Mouse (Mus musculus) myocyte (in vitro differentiated cells): ENCODE data around the gene Tcaf1. TPM values are rescaled to one million over a fixed set of nuclear protein-coding genes. Genes with fewer than 3 reads are reported as not detected.

Source experiments
- H3K27me3 ChIP-seq: one replicate; pipeline ENCODE4 v1.6.1; 2011; ENCODE audit not compliant: control insufficient read depth, insufficient read depth, insufficient read length
- H3K36me3 ChIP-seq: one replicate; pipeline ENCODE4 v1.6.1; 2011; ENCODE audit not compliant: control insufficient read depth, insufficient read depth
- H3K4me2 ChIP-seq: one replicate; pipeline ENCODE4 v1.6.1; 2011; ENCODE audit warnings: low read depth, control low read depth
- H3K4me3 ChIP-seq: one replicate; pipeline ENCODE4 v1.5.1; 2011; ENCODE audit warnings: mild to moderate bottlenecking, control low read depth, moderate library complexity
- H3K79me2 ChIP-seq: one replicate; pipeline ENCODE4 v1.6.1; 2011; ENCODE audit not compliant: control insufficient read depth, insufficient read depth
- H3ac ChIP-seq: one replicate; pipeline ENCODE4 v1.6.1; 2011; ENCODE audit not compliant: control insufficient read depth, insufficient read length
- CEBPB ChIP-seq: IDR thresholded peaks from 2 replicates; pipeline ENCODE4 v1.6.1; 2011; ENCODE audit warnings: mild to moderate bottlenecking, moderate library complexity; ENCODE audit not compliant: poor library complexity, insufficient read depth, severe bottlenecking
- E2F4 ChIP-seq: IDR thresholded peaks from one replicate; pipeline ENCODE4 v1.6.1; 2011; ENCODE audit warnings: mild to moderate bottlenecking, control low read depth, moderate library complexity; ENCODE audit not compliant: insufficient read depth
- MAX ChIP-seq: IDR thresholded peaks from one replicate; pipeline ENCODE4 v1.6.1; 2011; ENCODE audit warnings: low read depth, mild to moderate bottlenecking, control low read depth
- MYOD1 ChIP-seq, 3 experiments: IDR thresholded peaks; one replicate each; pipeline ENCODE4 v1.6.1; 2011; ENCODE audit warnings: control low read depth in 2 of 3, low read depth in 2 of 3, mild to moderate bottlenecking in 2 of 3, moderate library complexity in 1 of 3; ENCODE audit not compliant: insufficient read length in 2 of 3, control insufficient read depth in 1 of 3
- MYOG ChIP-seq, 3 experiments: IDR thresholded peaks; one replicate each; pipeline ENCODE4 v1.6.1; 2011; ENCODE audit warnings: control low read depth in 2 of 3, low read depth in 2 of 3, mild to moderate bottlenecking in 2 of 3; ENCODE audit not compliant: insufficient read length in 2 of 3, control insufficient read depth in 1 of 3, insufficient read depth in 1 of 3
- POLR2A ChIP-seq: IDR thresholded peaks from one replicate; pipeline ENCODE4 v1.6.1; 2011; ENCODE audit warnings: low read depth, mild to moderate bottlenecking, control low read depth, moderate library complexity; ENCODE audit not compliant: insufficient read length
- POLR2AphosphoS2 ChIP-seq: IDR thresholded peaks from one replicate; pipeline ENCODE4 v1.6.1; 2011; ENCODE audit warnings: low read depth, control low read depth; ENCODE audit not compliant: insufficient read length
- REST ChIP-seq: IDR thresholded peaks from one replicate; pipeline ENCODE4 v1.6.1; 2011; ENCODE audit warnings: mild to moderate bottlenecking, control low read depth, moderate library complexity; ENCODE audit not compliant: insufficient read depth, insufficient read length
- SRF ChIP-seq: IDR thresholded peaks from one replicate; pipeline ENCODE4 v1.6.1; 2011; ENCODE audit warnings: low read depth; ENCODE audit not compliant: control insufficient read depth, insufficient read length
- TCF12 ChIP-seq: IDR thresholded peaks from one replicate; pipeline ENCODE4 v1.6.1; 2011; ENCODE audit warnings: mild to moderate bottlenecking, control low read depth; ENCODE audit not compliant: poor library complexity, insufficient read depth, severe bottlenecking
- TCF3 ChIP-seq: IDR thresholded peaks from one replicate; pipeline ENCODE4 v1.6.1; 2011; ENCODE audit warnings: low read depth, control low read depth; ENCODE audit not compliant: insufficient read length
- USF1 ChIP-seq: IDR thresholded peaks from one replicate; pipeline ENCODE4 v1.6.1; 2011; ENCODE audit warnings: low read depth, mild to moderate bottlenecking, control low read depth, moderate library complexity
- polyA plus RNA-seq: library from polyadenylated mRNA; unstranded; fragments of >200 nt; fragmentation: generic; extraction: Trizol; gene quantifications from one replicate; pipeline ENCODE4 v1.2.1, GENCODE M21; 2012; ENCODE audit warnings: missing spikeins

Gene Tcaf1
- polyA plus RNA-seq, 1 experiment = 15.9 TPM

DNA sequence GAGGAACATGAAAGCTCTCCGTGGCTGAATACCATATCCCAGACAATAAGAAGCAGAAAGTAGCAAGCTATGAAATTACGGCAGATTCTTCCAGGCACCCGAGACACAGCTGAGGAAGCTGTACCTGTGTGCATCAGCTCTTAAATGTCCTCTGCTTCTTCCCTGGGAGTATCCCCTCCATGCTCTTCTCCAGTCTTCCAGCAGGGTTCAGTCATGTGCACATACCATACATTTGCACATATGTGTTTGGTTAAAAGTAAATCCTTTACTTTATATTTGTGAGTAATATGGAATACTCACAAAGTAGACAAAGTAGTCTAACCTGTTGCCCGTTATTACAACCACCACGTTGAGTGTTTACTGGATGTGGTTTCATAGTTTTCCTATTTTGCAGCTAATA, 22.0 kb downstream of the Tcaf1 start:
- peaks cover 26% of the 10 kb centered on the region for H3K79me2 ChIP-seq
- no peak for TF ChIP-seq MYOG (IDR thresholded peaks at IDR 0.05; ENCODE audit: control insufficient read depth in 1 of 3, insufficient read depth in 1 of 3, insufficient read length in 2 of 3, low read depth in 2 of 3)
- no peak for TF ChIP-seq E2F4
- no peak for TF ChIP-seq SRF
- no peak for TF ChIP-seq TCF12
- no peak for TF ChIP-seq REST
- no peak for TF ChIP-seq POLR2AphosphoS2
- no peak for TF ChIP-seq MAX
- TF ChIP-seq POLR2A = no peak
- TF ChIP-seq USF1 = no peak
- no peak for TF ChIP-seq TCF3
- TF ChIP-seq MYOD1 (IDR thresholded peaks at IDR 0.05; ENCODE audit: control insufficient read depth in 1 of 3, insufficient read length in 2 of 3, low read depth in 2 of 3) = no peak
- no peak for TF ChIP-seq CEBPB

DNA sequence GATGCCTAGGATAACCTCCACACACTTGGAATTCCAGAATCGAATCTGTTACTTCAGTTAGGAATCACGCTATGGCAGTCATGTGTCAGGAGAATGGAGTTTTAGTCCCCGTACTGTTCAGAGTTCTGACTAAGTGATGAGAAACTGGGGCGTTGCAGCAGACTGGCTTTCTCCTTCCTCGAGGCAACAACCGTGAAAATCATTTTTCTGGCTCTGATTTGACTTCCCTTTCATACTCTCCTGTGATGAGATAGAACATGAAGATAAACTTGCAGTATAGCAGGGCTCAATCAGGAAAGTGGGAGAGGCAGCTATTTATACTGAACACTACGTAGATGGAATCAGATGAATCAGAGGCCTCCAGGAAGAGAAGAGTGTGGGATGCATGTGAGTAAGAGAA, 29.8 kb downstream of the Tcaf1 start:
- Histone ChIP-seq H3K4me2 (no peak overlapping the region), H3K27me3 (no peaks in the 10 kb centered on the region), H3K36me3 (peaks cover 29% of the 10 kb centered on the region), H3K4me3 (no peak overlapping the region), H3K79me2 (no peaks in the 10 kb centered on the region), H3ac (no peak overlapping the region)
- no peak for TF ChIP-seq CEBPB
- no peak for TF ChIP-seq SRF
- TF ChIP-seq TCF12 = no peak
- TF ChIP-seq USF1 = no peak
- no peak for TF ChIP-seq MYOG (IDR thresholded peaks at IDR 0.05; ENCODE audit: control insufficient read depth in 1 of 3, insufficient read depth in 1 of 3, insufficient read length in 2 of 3, low read depth in 2 of 3)
- TF ChIP-seq E2F4 = no peak
- no peak for TF ChIP-seq MYOD1 (IDR thresholded peaks at IDR 0.05; ENCODE audit: control insufficient read depth in 1 of 3, insufficient read length in 2 of 3, low read depth in 2 of 3)
- no peak for TF ChIP-seq POLR2A
- no peak for TF ChIP-seq MAX
- no peak for TF ChIP-seq TCF3
- no peak for TF ChIP-seq POLR2AphosphoS2
- no peak for TF ChIP-seq REST

More for the DNA sequence above, 22.0 kb downstream of the Tcaf1 start:
- Histone ChIP-seq H3K4me2 (no peak overlapping the region), H3K36me3 (peaks cover 31% of the 10 kb centered on the region), H3K4me3 (no peak overlapping the region), H3ac (no peak overlapping the region), H3K27me3 (no peaks in the 10 kb centered on the region)

DNA sequence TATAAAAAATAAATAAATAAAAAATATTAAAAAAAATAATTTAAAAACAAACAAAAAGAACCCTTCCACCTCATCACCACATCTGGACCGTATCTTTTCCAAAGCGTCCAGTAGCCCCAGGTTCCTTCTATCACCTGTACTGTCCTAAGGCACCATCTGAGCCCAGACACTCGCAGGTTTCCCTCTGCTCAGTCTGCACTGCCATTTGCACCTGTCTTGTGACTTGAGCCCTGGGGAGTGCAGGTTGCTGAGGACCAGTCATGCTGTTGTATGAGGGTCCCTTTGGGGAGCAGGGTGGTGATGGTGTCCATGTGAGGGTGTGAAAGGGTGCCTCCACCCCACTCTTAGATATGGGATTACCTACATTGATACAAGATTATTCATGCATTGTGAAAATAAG, 33.9 kb downstream of the Tcaf1 start:
- Histone ChIP-seq H3K4me2 (no peak overlapping the region), H3ac (no peak overlapping the region), H3K27me3 (no peaks in the 10 kb centered on the region), H3K4me3 (no peak overlapping the region), H3K36me3 (peaks cover 32% of the 10 kb centered on the region), H3K79me2 (no peaks in the 10 kb centered on the region)
- TF ChIP-seq CEBPB (no peak), TCF3 (no peak), TCF12 (no peak), MYOG (IDR thresholded peaks at IDR 0.05; ENCODE audit: control insufficient read depth in 1 of 3, insufficient read depth in 1 of 3, insufficient read length in 2 of 3, low read depth in 2 of 3) (no peak), MAX (no peak), E2F4 (no peak), MYOD1 (IDR thresholded peaks at IDR 0.05; ENCODE audit: control insufficient read depth in 1 of 3, insufficient read length in 2 of 3, low read depth in 2 of 3) (no peak)

DNA sequence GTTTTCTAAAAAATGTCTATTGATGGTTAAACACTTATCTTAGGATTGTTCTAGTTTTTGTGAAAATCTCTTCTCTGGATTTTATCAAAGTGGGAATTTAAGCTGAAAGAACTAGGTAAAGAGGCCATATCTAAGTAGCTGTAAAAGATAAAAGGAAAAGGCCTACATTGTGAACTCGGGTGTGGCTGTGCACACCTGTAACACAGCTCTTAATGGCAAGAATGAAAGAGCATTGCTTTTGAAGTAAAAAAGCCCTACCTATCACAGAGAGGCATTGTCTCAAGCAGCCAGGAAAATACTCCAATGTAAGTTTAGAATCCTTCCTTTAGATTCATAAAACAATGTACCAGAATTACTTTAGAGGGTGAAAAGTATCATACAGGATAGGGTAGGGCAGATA, 38.1 kb downstream of the Tcaf1 start:
- no peaks in the 10 kb centered on the region for H3K79me2 ChIP-seq
- peaks cover 26% of the 10 kb centered on the region for H3K36me3 ChIP-seq
- no peak overlapping the region for H3K4me3 ChIP-seq
- H3K4me2 ChIP-seq = no peak overlapping the region
- TF ChIP-seq TCF3 (no peak), POLR2A (no peak), E2F4 (no peak), CEBPB (no peak), MYOG (IDR thresholded peaks at IDR 0.05; ENCODE audit: control insufficient read depth in 1 of 3, insufficient read depth in 1 of 3, insufficient read length in 2 of 3, low read depth in 2 of 3) (no peak), SRF (no peak), MYOD1 (IDR thresholded peaks at IDR 0.05; ENCODE audit: control insufficient read depth in 1 of 3, insufficient read length in 2 of 3, low read depth in 2 of 3) (no peak), TCF12 (no peak), POLR2AphosphoS2 (no peak), REST (no peak), MAX (no peak), USF1 (no peak)
- H3ac ChIP-seq = no peak overlapping the region
- H3K27me3 ChIP-seq = no peaks in the 10 kb centered on the region

DNA sequence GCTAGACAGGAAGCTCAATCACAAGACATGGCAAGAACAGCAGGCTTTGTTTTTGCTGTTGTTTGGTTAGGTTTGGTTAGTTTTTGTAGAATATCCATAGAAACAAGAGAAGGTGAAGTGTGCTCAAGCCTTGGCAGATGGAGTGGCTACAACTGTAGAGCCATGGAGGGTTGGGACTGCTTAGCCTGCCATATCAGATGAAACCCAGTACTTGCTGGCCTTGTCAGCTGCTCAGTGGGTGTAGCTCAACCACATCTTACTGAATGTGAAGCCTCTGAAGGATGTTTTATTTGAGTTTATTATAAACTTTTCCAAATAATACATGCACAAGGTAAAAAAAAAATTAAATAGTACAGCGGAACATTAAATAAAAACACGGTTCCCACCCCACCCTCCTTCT, 42.2 kb downstream of the Tcaf1 start:
- Histone ChIP-seq H3K79me2 (no peaks in the 10 kb centered on the region), H3K4me3 (no peak overlapping the region), H3K36me3 (peaks cover 3% of the 10 kb centered on the region), H3K4me2 (no peak overlapping the region), H3K27me3 (no peaks in the 10 kb centered on the region), H3ac (no peak overlapping the region)
- peak in 2 of 3 experiments; percentile 37 to 69 for TF ChIP-seq MYOD1 (IDR thresholded peaks at IDR 0.05; ENCODE audit: control insufficient read depth in 1 of 3, insufficient read length in 2 of 3, low read depth in 2 of 3)
- peak in 1 of 3 experiments; percentile 64 for TF ChIP-seq MYOG (IDR thresholded peaks at IDR 0.05; ENCODE audit: control insufficient read depth in 1 of 3, insufficient read depth in 1 of 3, insufficient read length in 2 of 3, low read depth in 2 of 3)
- TF ChIP-seq MAX = no peak
